Mouse (Mus musculus): Measurements from ENCODE around the gene Cetn4. TPM values are rescaled to one million over a fixed set of nuclear protein-coding genes. Genes with fewer than 3 reads are reported as not detected.

Gene Cetn4
- polyA plus RNA-seq, 1 experiment from 2014 or later, result 5.7 TPM

DNA sequence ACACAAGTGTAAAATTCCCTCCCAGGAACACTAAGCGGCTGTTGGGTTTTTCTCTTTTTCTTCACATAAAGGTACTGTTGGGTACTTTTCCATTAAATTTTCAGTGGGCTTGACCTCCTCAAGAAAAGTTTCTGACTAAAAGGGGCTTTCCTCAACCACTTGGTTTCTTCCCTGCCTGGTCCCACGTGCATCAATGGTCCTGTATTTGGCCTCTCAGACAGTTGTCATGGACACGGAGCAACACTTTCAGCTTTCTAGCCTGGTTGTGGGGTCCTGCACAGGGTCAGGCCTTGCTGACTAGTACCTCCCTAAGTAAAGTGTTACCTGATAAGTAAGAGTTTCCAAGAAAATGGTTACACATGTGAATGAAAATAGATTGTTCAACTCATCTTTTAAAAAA, 13.0 kb downstream of the Cetn4 start:
- H3K9me3 ChIP-seq, result no peaks in the 10 kb centered on the region
- H3K36me3 ChIP-seq, result no peaks in the 10 kb centered on the region
- no peak overlapping the region for H3K4me3 ChIP-seq
- peaks cover 6% of the 10 kb centered on the region for H3K4me1 ChIP-seq
- ATAC-seq (ENCODE audit: borderline replicate concordance, extremely low read depth, low FRiP score, low TSS enrichment), result no peak
- no peak overlapping the region for H3K27ac ChIP-seq
- no peak overlapping the region for H3K9ac ChIP-seq
- WGBS, result 67% methylated on average over 3 of the region's 3 CpGs
- no peak overlapping the region for H3K4me2 ChIP-seq
- no peaks in the 10 kb centered on the region for H3K27me3 ChIP-seq

DNA sequence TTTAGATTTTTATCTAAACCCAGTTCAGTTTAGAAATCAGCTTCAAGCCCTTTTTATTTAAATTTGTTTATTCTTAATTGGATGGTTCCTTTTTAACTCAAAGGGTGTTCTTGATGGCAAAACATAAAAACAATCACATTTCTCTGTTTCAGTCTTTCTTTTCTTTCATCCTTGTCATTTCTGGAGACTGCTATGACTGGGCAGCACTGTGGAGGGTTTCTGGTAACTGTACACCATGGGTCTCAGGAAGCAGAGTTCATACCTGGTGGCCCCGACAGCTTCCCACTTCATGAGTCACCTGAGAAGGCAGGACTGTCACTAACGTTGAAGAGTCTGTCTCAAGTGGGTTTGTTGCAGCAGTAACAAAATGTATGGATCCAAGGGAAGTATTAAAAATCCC, 19.9 kb downstream of the Cetn4 start:
- no peak overlapping the region for H3K4me3 ChIP-seq
- H3K27me3 ChIP-seq, result no peaks in the 10 kb centered on the region
- H3K9ac ChIP-seq, result no peak overlapping the region
- H3K4me1 ChIP-seq, result no peaks in the 10 kb centered on the region; the same call in 1 of the 2 replicates
- no peak overlapping the region for H3K4me2 ChIP-seq
- 38% methylated on average over 2 of the region's 2 CpGs for WGBS
- no peaks in the 10 kb centered on the region for H3K36me3 ChIP-seq
- no peak overlapping the region for H3K27ac ChIP-seq
- H3K9me3 ChIP-seq, result no peaks in the 10 kb centered on the region
- no peak for ATAC-seq (ENCODE audit: borderline replicate concordance, extremely low read depth, low FRiP score, low TSS enrichment)

DNA sequence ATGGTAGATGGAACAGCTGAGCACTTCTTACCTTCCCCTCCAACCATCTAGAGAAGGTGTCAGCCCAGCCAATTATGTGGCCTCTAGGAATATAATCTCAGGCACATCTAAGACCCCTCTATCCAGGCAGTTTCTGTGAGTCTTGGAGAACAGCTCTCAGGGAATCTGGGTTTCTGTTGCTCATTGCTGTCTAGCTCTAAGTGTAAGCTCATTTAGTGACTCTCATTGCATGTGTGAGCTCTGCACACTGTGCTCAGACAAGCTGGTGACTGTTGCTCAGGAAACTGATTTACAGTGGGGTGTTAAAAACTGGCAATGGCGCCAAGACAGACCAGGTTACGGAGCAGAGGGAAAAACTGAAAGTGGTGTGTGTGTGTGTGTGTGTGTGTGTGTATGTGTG, 20.6 kb downstream of the Cetn4 start:
- no peaks in the 10 kb centered on the region for H3K9me3 ChIP-seq
- ATAC-seq (ENCODE audit: borderline replicate concordance, extremely low read depth, low FRiP score, low TSS enrichment), result no peak
- no peak overlapping the region for H3K4me3 ChIP-seq
- H3K36me3 ChIP-seq, result no peaks in the 10 kb centered on the region
- no peaks in the 10 kb centered on the region; the same call in 1 of the 2 replicates for H3K4me1 ChIP-seq
- H3K27ac ChIP-seq, result no peak overlapping the region
- H3K4me2 ChIP-seq, result no peak overlapping the region
- no peak overlapping the region for H3K9ac ChIP-seq
- WGBS, result 87% methylated on average over 2 of the region's 2 CpGs
- no peaks in the 10 kb centered on the region for H3K27me3 ChIP-seq

DNA sequence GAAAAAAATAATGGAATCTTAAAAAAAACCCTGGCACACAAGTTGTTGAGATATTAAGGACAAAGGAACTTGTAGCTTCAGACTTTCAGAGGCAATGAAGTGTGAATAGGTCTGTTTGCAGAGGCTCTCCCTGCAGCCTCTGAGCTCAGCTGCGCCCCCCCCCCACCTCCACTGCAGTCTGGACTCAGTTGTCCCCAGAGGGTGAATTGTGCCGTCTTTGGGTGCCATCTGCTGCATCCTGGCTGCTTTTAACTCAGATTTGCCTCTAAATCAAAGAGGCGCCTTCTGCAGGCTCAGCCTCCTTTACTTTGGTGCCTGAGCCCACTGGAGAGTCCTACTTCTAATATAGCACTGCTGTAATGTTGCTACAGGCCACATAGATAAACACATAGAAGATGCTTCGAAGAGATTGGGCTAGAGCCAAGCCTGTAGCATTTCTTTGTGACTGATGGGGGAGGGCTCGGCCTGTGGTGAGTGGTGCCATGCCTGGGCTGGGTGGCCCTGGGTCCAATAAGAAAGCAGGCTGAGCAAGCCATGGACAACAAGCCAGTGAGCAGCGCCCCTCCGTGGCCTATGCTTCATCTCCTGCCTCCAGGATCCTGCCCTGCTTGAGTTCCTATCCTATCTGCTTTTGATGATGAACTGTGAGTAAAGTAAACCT, 21.5 kb downstream of the Cetn4 start:
- Histone ChIP-seq H3K4me3 (no peak overlapping the region), H3K27me3 (no peaks in the 10 kb centered on the region), H3K4me1 (no peaks in the 10 kb centered on the region; the same call in 1 of the 2 replicates), H3K27ac (no peak overlapping the region), H3K9me3 (no peaks in the 10 kb centered on the region), H3K36me3 (no peaks in the 10 kb centered on the region), H3K9ac (no peak overlapping the region), H3K4me2 (no peak overlapping the region)
- ATAC-seq (ENCODE audit: borderline replicate concordance, extremely low read depth, low FRiP score, low TSS enrichment), result no peak
- WGBS, result 45% methylated on average over 7 of the region's 7 CpGs

DNA sequence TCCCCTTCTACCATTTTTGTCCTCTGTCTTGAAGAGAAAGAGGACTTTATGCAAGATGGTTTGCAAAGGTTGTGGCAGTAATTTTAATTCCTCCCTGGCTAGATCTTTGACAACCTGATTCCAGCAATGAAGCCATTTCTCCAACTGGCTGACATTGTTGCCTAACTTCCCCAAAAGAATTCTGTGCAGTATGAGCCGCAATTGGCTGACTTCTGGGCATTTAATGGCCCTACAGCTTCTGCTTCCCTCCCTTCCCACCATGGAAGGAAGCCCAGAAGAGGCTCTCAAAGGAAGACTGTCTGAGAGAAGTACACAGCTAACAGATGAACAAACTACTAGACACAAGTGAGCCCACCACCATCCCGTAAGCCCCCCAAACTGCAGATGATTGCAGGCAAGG, 23.3 kb downstream of the Cetn4 start:
- Histone ChIP-seq H3K27me3 (no peaks in the 10 kb centered on the region), H3K27ac (no peak overlapping the region), H3K4me2 (no peak overlapping the region), H3K36me3 (no peaks in the 10 kb centered on the region), H3K9ac (no peak overlapping the region), H3K9me3 (no peaks in the 10 kb centered on the region), H3K4me3 (no peak overlapping the region), H3K4me1 (no peaks in the 10 kb centered on the region; the same call in 1 of the 2 replicates)
- ATAC-seq (ENCODE audit: borderline replicate concordance, extremely low read depth, low FRiP score, low TSS enrichment), result no peak
- 82% methylated on average over 2 of the region's 2 CpGs for WGBS

DNA sequence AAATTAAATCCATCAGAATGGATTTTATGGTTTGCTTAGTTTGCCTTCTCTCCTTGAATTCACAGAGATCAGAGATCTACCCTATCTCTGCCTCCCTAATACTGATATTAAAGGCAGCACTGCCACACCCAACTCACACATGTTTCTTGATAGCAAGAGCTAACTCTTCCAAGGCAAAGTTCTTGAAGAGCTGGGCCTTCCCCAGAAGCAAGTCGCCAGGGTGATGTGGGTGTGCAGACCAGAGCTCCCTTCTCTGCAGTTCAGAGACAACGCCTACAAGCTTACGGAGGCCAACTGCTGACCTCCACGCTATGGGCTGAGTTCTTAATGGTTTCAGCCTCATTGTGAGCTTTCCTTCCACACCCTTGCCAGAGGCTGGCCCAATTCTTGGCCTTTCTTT, 29.3 kb downstream of the Cetn4 start:
- Histone ChIP-seq H3K27ac (no peak overlapping the region), H3K27me3 (no peaks in the 10 kb centered on the region), H3K36me3 (no peaks in the 10 kb centered on the region), H3K9ac (no peak overlapping the region), H3K9me3 (no peaks in the 10 kb centered on the region), H3K4me3 (no peak overlapping the region), H3K4me2 (no peak overlapping the region), H3K4me1 (no peaks in the 10 kb centered on the region)
- no peak for ATAC-seq (ENCODE audit: borderline replicate concordance, extremely low read depth, low FRiP score, low TSS enrichment)
- 78% methylated on average over 4 of the region's 4 CpGs for WGBS

DNA sequence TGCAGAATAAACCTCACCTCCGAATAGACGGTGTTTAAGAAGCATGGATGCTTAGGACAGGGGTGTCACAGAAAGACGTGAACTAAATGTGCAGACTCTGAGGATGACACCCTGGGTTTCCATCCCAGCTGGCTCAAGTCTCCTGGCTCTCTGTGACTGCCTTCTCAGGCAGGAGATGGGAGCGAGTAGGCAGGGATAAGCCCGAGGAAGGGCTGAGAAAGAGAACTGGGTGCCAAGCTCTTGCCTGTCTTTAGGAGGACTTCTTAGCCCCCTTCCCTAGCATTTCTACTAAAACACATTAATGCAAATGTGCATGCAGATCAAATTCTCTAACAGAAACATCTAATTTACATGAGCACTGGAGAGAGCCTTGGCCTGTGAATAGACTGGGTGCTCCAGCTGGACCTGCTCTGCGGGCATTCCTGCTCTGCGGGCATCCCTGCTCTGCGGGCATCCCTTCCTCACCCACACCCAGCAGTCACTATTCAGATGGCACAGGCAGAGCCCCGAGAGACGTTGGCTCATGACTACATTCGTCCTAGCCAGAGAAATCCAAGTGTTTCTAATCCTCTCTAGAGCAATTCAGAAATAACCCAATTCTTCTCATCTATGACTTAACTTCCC, 30.1 kb downstream of the Cetn4 start:
- Histone ChIP-seq H3K4me3 (no peak overlapping the region), H3K9ac (no peak overlapping the region), H3K27me3 (no peaks in the 10 kb centered on the region), H3K4me2 (no peak overlapping the region), H3K27ac (no peak overlapping the region), H3K9me3 (no peaks in the 10 kb centered on the region), H3K4me1 (no peaks in the 10 kb centered on the region), H3K36me3 (no peaks in the 10 kb centered on the region)
- 78% methylated on average over 11 of the region's 11 CpGs for WGBS
- no peak for ATAC-seq (ENCODE audit: borderline replicate concordance, extremely low read depth, low FRiP score, low TSS enrichment)

DNA sequence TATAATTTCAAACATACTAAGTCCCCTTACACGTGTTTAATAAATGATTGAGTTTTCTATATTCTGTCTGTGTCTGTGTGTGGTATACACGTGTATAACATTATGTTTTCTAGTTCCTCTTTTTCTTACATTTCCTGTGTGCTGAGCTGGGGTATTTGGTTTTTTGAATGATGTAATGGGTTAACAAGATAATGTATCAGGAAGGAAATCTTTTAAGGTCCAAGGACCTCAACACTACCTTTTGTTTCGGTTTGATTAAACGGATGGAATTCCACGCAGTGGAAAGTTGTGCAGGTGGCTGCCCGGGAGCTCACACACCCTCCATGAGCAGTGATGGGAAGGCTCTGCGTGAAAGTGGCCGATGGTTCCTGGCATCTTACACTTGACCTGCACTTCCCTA, 31.6 kb downstream of the Cetn4 start:
- Histone ChIP-seq H3K4me2 (no peak overlapping the region), H3K36me3 (no peaks in the 10 kb centered on the region), H3K4me3 (no peak overlapping the region), H3K27ac (no peak overlapping the region), H3K9ac (no peak overlapping the region), H3K9me3 (no peaks in the 10 kb centered on the region), H3K27me3 (no peaks in the 10 kb centered on the region), H3K4me1 (no peaks in the 10 kb centered on the region)
- ATAC-seq (ENCODE audit: borderline replicate concordance, extremely low read depth, low FRiP score, low TSS enrichment), result no peak
- WGBS, result 54% methylated on average over 8 of the region's 8 CpGs

DNA sequence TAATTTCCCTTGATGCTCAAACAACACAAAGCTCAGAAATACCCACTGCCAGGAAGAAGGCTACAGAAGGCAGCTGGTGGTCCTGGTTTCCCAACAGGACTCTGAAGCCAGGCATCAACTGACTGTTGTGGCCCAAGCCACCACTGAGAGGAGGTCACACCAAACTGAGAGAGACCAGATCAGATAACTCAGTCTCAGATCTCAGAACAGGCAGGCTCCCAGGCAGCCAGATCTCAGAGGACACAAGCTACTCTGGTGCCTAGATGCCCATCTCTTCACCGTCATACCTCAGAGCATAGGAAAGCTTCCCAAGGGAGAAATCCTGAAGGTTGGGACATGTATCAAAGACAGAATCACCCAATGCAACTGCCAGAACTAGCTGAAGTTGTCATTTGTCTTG, 32.3 kb downstream of the Cetn4 start:
- no peaks in the 10 kb centered on the region for H3K9me3 ChIP-seq
- H3K4me2 ChIP-seq, result no peak overlapping the region
- no peaks in the 10 kb centered on the region for H3K27me3 ChIP-seq
- no peak overlapping the region for H3K27ac ChIP-seq
- H3K36me3 ChIP-seq, result no peaks in the 10 kb centered on the region
- H3K4me1 ChIP-seq, result no peaks in the 10 kb centered on the region
- no peak overlapping the region for H3K4me3 ChIP-seq
- WGBS, result 63% methylated on average over 1 of the region's 1 CpGs
- no peak overlapping the region for H3K9ac ChIP-seq
- no peak for ATAC-seq (ENCODE audit: borderline replicate concordance, extremely low read depth, low FRiP score, low TSS enrichment)

DNA sequence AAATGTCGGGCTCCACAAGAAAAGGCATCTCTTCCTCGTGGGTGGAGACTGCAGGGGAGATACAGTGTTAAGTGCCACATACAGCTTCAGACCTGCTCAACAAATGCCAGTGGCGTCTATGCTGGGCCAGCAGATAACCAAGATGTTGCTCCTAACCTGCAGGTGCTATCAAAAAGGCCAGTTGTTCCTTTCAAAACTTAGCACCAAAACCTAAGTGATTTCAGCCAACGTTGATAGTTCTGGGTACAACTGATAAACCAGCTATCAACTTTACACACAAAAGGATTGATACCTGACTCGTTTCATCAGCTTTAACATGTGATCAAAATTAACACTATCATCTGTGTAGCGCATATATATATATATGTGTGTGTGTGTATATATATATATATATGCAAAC, 37.8 kb downstream of the Cetn4 start:
- H3K4me3 ChIP-seq, result no peak overlapping the region

DNA sequence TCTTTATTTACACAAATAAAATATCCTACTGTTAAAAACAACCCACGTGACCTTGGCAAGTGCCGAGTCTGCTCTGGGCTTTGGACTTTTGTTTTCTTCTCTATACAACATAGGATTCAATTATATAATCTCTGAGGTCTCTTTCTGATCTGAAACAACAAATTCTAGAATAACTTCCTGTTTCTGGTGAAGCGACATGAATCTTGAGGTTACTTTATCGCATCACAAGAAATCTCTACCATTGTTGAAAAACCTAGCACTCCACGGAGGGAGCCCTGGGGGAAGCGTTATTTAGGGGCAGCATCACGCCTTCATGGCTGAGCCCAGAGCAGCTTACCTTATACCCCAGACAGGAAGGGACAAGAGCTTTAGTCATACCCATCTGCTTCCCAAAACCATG, 39.4 kb downstream of the Cetn4 start:
- WGBS, result 80% methylated on average over 7 of the region's 7 CpGs
- no peaks in the 10 kb centered on the region for H3K27me3 ChIP-seq
- no peak overlapping the region for H3K9ac ChIP-seq
- no peak overlapping the region for H3K27ac ChIP-seq
- no peak overlapping the region for H3K4me2 ChIP-seq
- H3K4me3 ChIP-seq, result no peak overlapping the region
- no peaks in the 10 kb centered on the region for H3K4me1 ChIP-seq
- no peaks in the 10 kb centered on the region for H3K36me3 ChIP-seq
- no peaks in the 10 kb centered on the region for H3K9me3 ChIP-seq
- no peak for ATAC-seq (ENCODE audit: borderline replicate concordance, extremely low read depth, low FRiP score, low TSS enrichment)

More for the DNA sequence above, 37.8 kb downstream of the Cetn4 start:
- Histone ChIP-seq H3K27me3 (no peaks in the 10 kb centered on the region), H3K4me2 (no peak overlapping the region), H3K36me3 (no peaks in the 10 kb centered on the region), H3K27ac (no peak overlapping the region), H3K9ac (no peak overlapping the region), H3K4me1 (no peaks in the 10 kb centered on the region), H3K9me3 (no peaks in the 10 kb centered on the region)
- WGBS, result 70% methylated on average over 6 of the region's 6 CpGs
- no peak for ATAC-seq (ENCODE audit: borderline replicate concordance, extremely low read depth, low FRiP score, low TSS enrichment)

DNA sequence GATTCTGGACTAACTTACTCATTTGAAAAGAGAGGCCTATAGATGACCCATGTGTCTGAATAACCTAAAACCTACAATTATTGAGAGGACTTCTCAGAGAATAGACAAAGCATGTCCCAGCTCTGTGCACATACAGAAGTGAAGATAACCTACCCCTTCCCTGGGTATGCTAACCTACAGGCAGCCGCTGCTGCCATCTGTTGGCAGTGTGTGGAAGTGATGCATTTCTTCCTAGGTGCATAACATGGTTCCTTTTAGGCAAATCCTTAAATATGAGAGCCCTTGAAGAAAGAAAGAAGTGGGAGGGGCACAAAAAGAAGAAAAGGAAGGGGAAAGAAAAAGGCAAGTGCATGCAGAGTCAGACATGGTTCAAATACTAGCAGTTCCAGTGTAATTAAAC, 41.3 kb downstream of the Cetn4 start:
- no peaks in the 10 kb centered on the region for H3K36me3 ChIP-seq
- H3K4me2 ChIP-seq, result no peak overlapping the region
- ATAC-seq (ENCODE audit: borderline replicate concordance, extremely low read depth, low FRiP score, low TSS enrichment), result no peak
- WGBS, result 5% methylated on average over 1 of the region's 1 CpGs
- no peak overlapping the region for H3K9ac ChIP-seq
- H3K9me3 ChIP-seq, result no peaks in the 10 kb centered on the region
- H3K27ac ChIP-seq, result no peak overlapping the region
- no peaks in the 10 kb centered on the region for H3K4me1 ChIP-seq
- H3K4me3 ChIP-seq, result no peak overlapping the region
- H3K27me3 ChIP-seq, result no peaks in the 10 kb centered on the region

All from lung, embryonic 15.5 days (tissue).